Mouse (Mus musculus): ENCODE measurements around the gene Rgma.

Rgma gene

DNA sequence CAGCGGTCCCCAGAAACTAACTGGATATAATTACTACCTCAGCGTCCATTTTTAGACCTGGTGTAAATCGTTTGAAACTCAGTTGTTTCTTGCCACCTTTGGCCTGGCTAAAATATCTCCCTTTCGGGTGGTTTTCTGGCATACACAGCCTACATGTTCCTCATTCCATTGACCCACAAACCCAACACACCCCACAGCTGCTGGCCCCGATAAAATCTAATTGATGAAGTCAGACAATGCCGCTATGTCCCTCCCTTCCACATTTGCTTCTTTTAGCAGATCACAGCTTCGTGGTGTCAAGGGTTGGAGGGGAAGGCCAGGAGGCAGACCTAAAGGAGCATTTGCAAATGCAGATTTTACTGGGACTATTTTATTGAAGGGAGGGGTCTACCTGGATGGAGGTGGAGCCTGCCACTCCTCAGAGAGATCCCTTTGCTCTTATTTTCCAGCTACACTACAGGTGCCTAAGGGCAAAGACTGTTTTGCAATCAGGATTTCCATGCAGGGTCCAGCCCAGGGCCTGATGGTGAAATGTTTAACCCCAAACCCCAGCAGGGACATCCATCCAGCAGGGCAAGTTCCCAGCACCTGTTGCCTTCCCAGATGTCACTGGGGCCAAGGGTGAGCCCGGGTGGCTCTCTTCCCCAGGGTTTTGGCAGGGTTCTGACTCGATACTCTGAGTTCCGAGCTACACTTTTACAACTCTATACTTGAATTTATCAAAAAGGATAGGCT, 3.6 kb upstream of the Rgma start:
- no peak for DNase-seq (ENCODE audit: low spot score in 2 of 2)

DNA sequence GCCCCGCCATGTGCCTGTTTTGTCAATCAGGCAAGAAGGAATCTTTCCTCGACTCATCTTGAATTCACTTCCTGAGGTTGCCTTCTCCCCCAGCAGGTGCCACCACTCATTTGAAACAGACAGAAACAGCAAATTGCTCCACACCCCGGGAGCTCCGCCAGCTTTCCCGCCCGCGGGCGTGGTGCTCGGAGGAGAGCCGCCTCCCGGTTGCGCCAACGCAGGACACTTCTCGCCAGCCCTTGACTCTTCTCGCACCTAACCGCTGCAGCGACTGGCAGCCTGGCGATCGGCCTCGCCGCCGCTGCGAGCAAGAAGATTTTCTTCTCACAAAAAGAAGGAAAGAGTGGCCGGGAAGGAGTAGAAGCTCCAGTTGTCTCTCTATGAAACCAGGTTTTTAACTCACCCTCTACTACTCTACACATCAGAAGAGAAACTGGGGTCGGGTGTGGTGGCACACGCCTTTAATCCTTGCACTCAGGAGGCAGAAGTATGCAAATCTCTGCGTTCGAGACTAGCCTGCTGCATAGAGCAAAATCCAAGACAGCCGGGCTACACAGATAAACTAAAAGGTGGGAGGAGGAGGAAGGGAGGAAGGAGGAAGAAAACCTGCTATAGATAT, 2.8 kb upstream of the Rgma start:
- DNase-seq (ENCODE audit: low spot score in 2 of 2), result no peak

DNA sequence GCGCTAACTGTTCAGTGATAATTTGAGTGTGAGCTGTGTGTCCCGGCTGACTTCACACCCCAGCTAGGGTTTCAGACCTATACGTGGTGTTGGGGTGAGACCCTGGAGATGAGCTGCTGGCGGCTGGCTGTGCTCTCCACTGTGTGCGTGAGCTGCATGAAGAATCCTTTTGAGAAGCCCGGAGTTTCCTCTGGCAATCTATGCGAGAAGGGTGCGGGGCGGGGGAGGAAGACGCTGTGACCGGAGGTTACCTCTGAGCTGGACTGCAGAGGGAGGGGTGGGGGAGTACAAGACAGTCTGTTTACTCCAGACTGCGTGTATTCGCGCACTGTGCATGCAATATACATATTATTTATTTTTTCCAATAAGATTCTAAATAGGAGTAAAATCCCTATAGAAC, 582 bp upstream of the Rgma start:
- DNase-seq (ENCODE audit: low spot score in 2 of 2), result no peak

DNA sequence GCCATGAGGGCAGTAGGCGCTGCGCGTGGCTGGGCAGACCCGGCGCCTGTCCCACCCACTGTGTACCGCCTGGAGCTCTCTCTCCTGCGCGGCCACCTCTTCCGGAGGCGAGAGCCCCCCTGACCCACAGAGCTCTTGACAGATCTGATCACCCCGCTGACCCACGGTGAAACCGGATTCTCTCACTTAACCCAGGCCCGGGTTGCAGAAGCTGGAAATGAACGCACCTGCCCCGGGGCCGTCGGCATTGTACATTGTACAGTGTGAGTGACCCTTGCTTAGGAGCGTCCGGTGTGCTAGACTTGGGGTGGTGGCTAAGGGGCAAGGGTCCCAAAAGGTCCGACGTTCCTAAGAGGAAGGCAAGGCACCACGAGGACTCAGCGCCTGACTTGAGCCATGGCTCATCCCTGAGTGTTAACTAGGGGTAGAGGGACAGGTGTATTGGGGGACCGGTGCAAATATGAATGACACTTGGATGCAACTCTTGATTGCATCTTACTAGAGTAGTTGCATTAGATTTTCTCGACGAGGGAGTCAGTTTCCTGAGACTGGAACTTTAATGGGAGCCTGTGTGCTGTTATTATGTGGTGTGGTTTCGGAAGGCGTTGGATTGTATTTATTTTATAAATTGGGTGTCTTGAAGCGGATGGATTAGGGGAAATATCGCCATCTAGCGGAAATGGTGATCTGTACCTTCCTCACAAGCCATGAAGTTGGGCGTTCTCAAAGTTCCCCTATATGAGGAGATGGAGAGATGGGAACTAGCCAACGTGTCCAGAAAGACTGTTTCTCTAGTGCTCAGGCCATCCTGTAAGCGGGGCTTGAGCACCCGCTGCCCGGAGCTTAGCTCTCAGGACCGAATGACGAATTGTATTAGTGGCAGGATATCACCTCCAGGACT, 1.0 kb downstream of the Rgma start:
- peak in 1 of 2 experiments; percentile 5 for DNase-seq (ENCODE audit: low spot score in 2 of 2)

DNA sequence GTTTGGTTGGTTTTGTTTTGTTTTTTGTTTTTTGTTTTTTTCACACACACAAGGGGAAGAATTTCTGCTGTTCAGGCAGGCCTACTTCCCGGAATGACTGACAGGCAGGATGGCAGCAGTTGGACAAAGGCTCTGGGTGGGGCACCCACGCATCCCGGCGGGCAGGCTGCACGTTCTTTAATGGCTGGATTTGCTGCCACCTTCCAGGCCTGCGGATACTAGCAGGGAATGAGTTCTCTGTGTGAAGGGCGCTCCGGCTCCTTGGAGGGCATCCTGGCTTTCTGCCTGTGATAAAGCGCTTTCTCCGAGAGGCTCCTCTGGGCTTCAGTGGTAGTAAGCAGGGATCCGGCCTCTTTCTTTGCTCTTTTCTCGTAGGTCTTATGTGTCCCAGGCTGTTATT, 2.0 kb downstream of the Rgma start:
- DNase-seq (ENCODE audit: low spot score in 2 of 2), result no peak

DNA sequence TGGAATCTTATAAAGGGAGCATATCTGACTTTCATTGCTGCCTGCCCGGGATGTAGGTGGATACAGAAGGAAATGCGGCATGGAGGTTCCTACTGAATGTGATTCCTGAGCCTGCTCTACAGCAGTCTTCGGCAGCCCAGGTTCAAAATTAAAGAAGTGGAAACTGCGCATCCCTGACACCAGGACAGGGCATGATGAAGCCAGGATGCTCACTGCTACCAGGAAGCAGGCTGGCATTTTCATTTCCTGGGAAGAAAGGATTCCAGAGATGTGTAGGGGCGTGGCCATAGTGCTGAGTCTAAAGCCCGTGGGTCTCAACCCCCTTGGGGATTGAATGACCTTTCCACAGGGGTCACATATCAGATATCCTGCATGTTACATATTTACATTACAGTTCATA, 2.7 kb downstream of the Rgma start:
- DNase-seq (ENCODE audit: low spot score in 2 of 2), result no peak

DNA sequence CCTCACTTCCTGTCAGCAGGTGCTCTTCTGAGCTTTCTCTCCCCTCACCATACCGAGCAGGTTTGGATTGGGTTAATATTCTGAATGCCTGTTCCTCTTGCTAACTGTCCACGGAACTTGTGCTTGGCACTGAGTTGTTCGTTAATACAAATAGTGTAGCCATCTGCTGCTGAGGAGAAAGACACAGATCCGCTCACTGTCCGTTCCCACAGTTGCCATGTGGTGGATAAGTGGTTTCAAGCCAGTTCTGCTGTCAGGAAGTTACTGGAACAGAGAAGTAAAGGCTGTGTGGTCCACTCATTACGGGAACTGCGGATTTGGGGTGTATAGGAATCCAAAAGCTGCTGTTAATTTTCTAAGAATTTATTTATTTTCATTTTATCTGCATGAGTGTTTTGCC, 7.5 kb downstream of the Rgma start:
- no peak for DNase-seq (ENCODE audit: low spot score in 2 of 2)

DNA sequence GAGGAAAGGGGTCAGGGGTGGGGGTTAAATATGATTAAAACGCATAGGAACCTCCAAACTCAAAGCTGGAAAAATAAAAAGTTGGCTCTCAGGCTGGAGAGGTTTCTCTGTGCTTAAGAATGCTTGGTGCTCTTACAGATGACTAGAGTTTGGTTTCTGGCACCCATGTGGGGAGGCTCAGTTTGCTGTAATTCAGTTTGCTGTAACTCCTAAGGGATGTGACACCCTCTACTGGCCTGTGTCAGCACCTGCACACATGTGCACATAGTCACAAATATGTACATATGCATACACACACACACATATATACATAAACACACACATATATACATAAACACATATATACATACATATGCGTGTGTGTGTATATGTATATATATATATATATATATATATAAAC, 13.6 kb downstream of the Rgma start:
- no peak for DNase-seq (ENCODE audit: low spot score in 2 of 2)

DNA sequence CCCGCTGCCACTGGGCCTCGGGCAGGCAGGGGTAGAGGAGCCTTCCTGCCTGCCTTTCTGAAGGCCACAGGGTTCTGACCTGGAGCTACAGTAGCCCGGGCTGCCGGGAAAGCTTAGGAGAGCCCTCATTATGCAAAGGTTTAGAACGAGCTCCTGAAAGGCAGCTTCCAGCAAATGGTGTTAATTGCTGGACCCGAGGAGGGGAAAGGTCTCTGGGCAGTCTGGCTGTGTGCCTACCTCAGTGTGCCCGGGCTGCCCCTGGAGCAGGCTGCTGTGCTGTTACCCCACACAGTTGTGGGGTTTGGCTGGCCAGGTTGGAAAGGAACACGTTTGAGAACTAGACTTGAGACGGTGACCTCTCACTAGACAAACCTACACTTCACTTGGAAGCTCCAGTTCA, 14.1 kb downstream of the Rgma start:
- DNase-seq (ENCODE audit: low spot score in 2 of 2), result no peak

DNA sequence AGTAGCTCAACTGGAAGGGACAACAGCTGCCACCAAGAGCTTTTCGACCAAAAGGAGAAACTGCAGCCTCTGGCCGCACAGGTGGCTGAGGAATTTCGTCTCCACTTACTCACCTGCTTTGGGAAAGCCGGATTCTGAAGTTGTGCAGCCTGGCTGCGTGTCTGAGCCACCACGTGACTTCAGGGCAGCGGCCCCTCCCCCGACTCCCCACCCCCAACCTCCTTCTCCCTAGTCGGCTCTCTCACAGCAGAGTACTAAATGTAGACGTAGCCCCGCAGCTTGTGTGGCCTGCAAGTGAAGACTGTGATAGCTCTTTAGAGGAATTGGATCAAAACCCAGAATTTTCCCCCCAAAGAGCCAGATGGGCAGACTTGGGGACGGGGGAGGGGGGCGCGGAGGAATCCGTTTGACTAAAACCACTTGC, 14.6 kb downstream of the Rgma start:
- no peak for DNase-seq (ENCODE audit: low spot score in 2 of 2)

DNA sequence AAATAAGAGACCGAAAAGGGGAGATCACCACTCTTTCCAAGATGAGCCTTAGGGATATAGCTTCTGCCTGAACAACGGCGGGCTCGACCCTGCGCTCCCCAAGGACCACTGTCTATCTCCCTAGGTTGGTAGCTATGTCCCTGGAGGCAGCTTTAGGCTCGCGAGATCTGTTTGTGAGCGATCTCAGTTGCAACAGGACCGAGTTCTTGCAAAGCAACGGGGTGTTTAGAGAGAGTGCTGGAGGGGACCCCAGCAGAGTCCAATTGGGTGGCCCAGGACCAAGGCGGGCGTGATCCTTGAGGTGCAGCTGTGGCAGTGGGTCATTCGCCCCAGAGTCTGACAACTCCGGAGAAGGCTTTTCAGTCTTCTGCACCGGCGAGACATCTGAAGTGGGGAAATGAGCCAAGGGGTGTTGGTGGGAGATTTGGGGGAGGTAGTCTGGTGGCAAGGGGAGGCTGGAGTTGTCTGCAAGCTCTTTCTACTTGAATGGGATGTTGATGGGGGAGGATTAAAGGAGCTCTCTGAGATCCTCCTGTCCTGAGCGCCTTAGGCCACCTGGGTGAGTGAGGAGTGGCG, 15.2 kb downstream of the Rgma start:
- DNase-seq (ENCODE audit: low spot score in 2 of 2), result no peak

DNA sequence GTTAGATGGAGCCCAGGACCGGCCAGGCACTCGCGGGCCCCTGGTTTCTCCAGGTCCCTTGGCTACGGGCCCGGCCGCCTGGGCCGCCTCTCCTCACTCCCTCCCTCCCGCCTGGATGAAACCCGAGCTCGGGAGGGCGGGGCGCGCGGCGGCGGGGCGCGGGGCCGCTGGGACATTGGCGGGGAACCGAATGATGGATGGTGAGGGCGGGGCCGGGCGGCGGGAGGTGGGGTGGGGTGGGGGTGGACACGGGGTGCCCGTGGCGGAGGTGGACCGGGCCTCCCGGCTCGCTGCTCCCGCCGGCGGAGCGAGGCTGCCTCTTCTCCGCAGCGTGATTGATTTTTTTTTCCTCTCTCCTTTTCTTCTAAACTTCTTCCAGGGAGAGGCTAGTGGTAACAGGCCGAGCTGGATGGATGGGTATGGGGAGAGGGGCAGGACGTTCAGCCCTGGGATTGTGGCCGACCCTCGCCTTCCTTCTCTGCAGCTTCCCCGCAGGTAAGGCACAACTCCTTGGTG, 15.8 kb downstream of the Rgma start:
- peak in 1 of 2 experiments; percentile 31 for DNase-seq (ENCODE audit: low spot score in 2 of 2)

DNA sequence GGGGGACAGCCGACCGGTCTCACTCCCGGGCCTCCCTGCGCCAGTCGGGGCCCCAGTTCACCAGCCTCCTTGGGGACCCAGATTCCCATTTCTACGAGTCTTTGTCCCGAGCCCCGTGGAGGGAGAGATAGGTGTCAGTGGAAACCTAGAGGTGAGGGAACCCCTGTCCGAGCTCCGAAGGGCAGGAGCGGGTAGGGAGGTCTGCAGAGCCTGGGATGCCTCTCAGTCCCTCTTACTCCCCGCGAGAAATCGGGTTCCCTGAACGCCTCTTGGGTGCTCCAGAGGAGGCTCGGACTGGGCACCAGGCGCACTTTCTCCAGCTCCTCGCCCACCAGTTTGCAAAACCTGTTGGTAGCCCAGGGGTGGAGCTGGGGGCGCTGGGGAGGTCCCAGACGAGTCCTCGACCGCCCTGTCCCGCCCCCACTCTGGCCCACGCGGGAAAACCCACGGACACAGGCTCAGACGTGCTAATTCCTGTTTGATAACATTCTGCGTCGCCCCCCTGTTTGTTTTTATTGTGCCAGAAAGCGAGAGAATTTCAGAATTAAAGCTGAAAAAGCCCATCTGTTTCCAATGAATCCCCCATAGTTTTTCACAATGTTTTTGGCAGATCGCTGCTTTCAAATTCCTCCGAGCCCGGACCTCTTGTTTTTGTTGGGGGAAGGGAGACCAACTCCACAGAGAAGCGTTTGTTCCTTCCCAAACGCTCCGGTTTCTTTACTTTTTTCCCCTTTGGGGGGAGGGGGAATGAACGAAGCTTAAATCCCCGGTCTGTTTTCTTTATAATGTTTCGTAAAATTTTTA, 16.4 kb downstream of the Rgma start:
- DNase-seq (ENCODE audit: low spot score in 2 of 2), result no peak

DNA sequence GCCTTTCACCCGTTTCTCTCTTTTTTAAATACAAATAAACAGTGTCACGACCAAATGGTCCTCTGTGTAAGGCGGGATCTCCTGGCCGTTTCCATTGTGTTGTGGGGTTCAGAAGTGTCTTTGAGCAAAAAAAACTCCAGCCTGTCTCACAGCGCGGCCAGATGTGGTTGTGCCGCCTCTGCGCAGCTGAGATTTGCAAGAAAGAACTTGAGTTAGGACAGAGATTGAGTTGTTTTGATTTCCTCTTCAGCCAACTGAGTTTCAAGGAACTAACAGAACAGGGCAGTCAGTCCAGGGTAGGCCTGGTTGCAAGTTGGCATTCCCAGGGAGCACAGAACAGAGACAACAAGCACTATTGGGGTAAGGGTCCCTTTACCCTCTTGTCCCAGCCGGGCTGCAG, 17.1 kb downstream of the Rgma start:
- no peak for DNase-seq (ENCODE audit: low spot score in 2 of 2)

DNA sequence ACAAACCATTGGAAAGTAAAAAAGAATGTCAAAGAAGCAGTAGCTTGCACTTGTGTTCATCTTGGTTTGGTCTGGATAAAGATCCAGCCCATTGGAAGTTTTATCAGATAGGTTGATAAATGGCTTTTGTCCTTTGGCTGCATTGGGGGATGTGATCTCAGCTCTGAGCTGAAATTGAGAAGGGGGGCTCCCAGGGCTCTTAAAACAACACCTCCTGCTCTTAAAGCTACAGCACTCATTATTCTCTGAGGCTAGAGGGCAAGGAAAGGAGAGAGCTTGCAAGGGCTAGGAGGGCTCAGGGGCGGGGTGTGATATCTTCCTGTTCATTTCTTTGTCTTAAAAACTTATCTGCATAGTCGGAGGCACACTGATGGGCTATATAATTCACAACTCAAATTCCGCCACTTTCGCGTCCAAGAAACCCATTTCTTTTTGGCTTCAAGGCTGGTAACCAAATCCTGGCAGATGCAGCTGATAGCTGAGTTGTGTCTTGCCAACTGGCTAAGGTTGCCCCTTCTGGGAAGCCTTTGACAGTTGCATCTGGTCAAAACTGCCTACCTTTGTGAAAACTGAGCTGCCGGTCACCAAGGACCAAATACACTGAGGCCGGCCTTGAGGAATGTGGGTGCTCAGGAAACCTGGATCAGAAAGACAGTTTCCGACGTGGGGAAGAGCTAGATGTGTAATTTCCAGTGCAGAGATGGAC, 18.2 kb downstream of the Rgma start:
- DNase-seq (ENCODE audit: low spot score in 2 of 2), result no peak

DNA sequence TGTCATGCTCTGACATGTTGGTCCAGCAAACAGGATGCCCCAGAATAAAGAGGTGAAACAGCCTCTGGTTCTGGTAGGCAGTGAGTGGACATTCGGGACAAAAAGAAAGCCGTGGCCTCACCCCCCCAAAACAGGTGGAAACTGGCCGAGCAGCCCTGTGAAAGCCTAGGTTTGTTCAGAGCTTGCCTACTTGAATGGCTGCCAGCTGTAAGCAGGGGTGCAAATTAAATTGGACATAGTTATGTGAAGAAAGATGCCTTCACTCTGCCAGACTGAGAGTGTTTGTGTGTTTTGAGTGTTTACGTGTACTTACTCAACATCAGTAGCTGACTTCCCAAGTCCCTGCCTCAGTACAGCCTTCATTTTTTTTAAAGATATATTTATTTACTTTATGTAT, 18.7 kb downstream of the Rgma start:
- no peak for DNase-seq (ENCODE audit: low spot score in 2 of 2)

DNA sequence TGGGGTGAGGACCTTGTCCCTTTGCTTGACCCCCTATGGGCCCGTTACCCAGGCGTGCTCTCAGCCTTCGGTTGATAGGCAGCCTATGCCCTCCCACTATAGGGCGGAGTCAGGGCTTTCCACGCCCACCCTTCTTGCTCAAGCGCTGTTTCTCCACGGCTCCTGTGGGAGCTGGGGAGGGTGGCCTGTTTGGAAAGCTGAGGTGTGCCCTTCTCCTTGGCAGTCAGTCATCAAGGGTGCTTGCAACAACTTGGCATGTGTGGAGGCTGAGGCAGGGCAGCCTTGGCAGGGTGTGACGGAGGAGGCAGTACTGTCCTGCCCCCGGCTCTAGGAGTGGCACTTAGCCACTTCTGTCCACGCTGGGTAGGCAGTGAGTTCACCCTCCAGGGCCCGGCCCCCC, 23.0 kb downstream of the Rgma start:
- DNase-seq (ENCODE audit: low spot score in 2 of 2), result peak in 1 of 2 experiments; percentile 48

DNA sequence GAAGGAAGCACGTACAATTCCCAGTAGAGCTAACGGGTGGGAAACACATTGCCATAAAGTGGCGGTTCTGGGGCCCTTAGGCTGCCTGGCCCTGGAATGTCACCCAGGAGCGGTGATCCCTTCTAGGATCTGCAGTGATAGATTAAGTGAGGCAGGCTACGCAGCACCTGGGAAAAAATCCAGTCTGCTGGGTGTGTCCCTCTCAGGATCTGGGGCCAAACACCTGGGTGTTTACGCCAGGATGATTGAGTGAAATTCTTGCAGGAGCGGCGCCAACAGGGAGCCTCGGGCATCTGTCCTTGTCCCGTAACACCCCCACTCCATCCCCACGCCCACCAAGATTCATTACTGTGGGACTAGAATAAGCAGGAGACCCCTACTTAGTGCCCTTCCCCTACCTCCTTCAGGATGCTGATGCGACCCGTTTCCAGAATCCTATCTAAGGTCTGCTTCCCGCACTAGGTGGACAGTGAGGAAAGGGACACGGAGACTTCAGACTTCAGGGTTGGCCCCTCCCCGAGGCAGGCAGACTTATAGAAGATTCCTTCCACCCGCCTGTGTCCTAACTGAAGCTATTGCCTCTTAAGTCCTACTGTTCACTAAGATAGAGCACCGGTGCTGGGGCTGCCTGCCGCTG, 23.6 kb downstream of the Rgma start:
- no peak for DNase-seq (ENCODE audit: low spot score in 2 of 2)

DNA sequence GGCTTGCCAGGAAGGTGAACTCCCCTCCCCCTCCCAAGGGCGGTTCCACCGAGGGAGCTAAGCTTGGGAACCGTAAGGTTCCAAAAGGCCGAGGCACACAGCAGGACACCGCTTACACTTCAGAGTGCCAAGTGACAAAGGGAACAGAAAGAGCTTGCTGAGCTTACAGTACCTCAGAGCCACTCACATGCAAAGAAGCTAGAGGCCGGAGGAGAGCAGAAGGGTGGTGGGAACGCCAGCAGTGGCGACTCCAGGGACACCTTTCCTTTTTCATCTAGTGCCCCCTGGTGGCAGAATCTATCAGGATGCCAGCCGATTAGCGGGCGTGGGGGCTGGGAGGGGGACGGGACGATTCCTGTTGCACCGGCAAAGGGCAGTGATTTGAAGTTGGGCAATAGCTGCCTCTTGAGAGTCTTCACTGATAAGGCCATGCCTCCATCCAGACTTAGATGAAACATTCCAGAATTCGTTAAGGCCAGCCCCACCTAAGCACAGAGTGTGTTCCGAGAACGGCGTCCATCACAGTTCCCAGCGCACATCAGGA, 24.3 kb downstream of the Rgma start:
- DNase-seq (ENCODE audit: low spot score in 2 of 2), result peak in 1 of 2 experiments; percentile 70
